Mouse (Mus musculus) 3T3-L1 (cell line): ENCODE measurements around the gene Gm20914.
"Not testable (repeated sequence)": the region's sequence is repeated elsewhere in the genome, so short reads cannot be mapped to it uniquely, and the experiment has no call there.

Experiments used
- DNase-seq: peaks from one replicate; pipeline ENCODE4 v3.0.0-alpha.2; 2015; ENCODE audit warnings: low read depth, low spot score

Gene Gm20914

GRCm38 (mm10) chrY:5725678-5726077, at the start of gene Gm20914:
TSS of gene Gm20914 (plus strand) at chrY:5725978.
- not testable (repeated sequence) for DNase-seq
